Mouse (Mus musculus): ENCODE measurements around the gene Usp8.

DNA sequence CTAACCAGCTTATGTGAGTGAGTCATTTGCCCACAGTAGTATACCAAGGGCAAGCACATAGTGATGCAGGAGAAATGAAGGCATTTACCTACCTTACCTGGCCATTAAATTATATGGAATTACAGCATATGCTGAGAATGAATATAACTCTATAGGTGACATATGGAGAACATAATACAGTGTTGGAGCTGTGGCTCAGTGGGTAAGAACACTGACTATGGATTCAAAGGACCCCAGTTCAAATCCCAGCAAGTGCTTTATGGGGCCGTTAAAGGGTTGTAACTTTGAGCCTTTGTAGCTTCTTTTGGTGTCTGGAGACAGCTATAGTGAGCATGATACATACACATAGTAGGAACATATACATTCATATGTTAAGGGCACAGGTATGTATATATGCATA is 74.3 kb downstream of the Usp8 start:
- TF ChIP-seq EP300 (IDR thresholded peaks at IDR 0.05; ENCODE audit: low read depth) (no peak), CTCF (IDR thresholded peaks at IDR 0.05; ENCODE audit: low read depth) (no peak)

Data from heart, postnatal 0 days (tissue).